Mouse (Mus musculus): ENCODE data around the gene 5730522E02Rik. TPM values are rescaled to one million over a fixed set of nuclear protein-coding genes. Genes with fewer than 3 reads are reported as not detected.

The 5730522E02Rik gene
- total and polyA plus RNA-seq, 3 experiments = not detected

DNA sequence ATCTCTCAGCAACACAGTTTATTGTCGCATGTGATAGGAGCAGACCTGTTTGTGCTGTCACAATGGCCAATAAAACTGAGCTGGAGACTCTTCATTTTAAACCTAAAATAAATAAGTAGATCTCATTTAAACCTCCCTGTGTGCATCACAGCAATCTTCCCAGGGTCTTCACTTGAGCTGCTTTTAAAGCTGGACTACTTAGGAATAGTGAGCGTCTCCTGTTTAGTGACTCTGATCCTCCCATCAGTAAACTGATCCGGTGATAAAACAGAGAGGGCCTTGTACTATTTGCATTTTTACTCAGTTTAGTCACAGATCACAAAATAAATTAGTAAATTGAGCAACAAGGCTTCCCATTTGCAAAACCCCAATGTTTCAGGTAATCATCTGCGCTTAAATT is 206.5 kb downstream of the 5730522E02Rik start:
- DNase-seq (ENCODE audit: low read depth, low spot score) = no peak
- H3K27me3 ChIP-seq (ENCODE audit: control insufficient read depth in 1 of 2, insufficient read depth in 2 of 2, low read length in 2 of 2) = no peaks in the 10 kb centered on the region

GRCm38 (mm10) chr11:25999738-26000137 is 210.8 kb downstream of the 5730522E02Rik start:
- no peaks in the 10 kb centered on the region for H3K79me2 ChIP-seq (ENCODE audit: control insufficient read depth, insufficient read depth, low read length, poor library complexity)
- H3K9me3 ChIP-seq (replicated peaks; ENCODE audit: insufficient read depth, low read length) = no peaks in the 10 kb centered on the region
- no peak overlapping the region for H3K9ac ChIP-seq (ENCODE audit: control insufficient read depth, low read depth, low read length, poor library complexity, severe bottlenecking)
- DNase-seq (ENCODE audit: low read depth, low spot score) = no peak
- H3K27ac ChIP-seq (ENCODE audit: control insufficient read depth, low read depth, low read length) = no peak overlapping the region
- H3K36me3 ChIP-seq (ENCODE audit: control insufficient read depth in 1 of 2, insufficient read depth in 2 of 2, low read length in 2 of 2) = no peaks in the 10 kb centered on the region
- H3K4me3 ChIP-seq (ENCODE audit: control insufficient read depth in 1 of 2, insufficient read depth in 1 of 2, low read depth in 2 of 2, low read length in 2 of 2) = no peak overlapping the region
- TF ChIP-seq NRF1 (IDR thresholded peaks at IDR 0.05; ENCODE audit: insufficient read depth, low read depth, low read length, poor library complexity, severe bottlenecking) (no peak), ZC3H11A (IDR thresholded peaks at IDR 0.05; ENCODE audit: low read depth, low read length) (no peak), MXI1 (IDR thresholded peaks at IDR 0.05; ENCODE audit: low read depth, low read length) (no peak), RCOR1 (IDR thresholded peaks at IDR 0.05; ENCODE audit: low read depth, low read length) (no peak), ZMIZ1 (IDR thresholded peaks at IDR 0.05; ENCODE audit: low read depth, low read length) (no peak), CTCF (IDR thresholded peaks at IDR 0.05 in 2 of 3, conservative IDR thresholded peaks at IDR 0.05 in 1 of 3; ENCODE audit: control insufficient read depth in 1 of 3, insufficient read depth in 1 of 3, low read depth in 2 of 3, low read length in 3 of 3, poor library complexity in 1 of 3, severe bottlenecking in 1 of 3) (no peak)
- H3K27me3 ChIP-seq (ENCODE audit: control insufficient read depth in 1 of 2, insufficient read depth in 2 of 2, low read length in 2 of 2) = no peaks in the 10 kb centered on the region
- no peaks in the 10 kb centered on the region for H3K4me1 ChIP-seq (ENCODE audit: control insufficient read depth in 1 of 2, insufficient read depth in 2 of 2, low read length in 2 of 2)

More for the DNA sequence above, 206.5 kb downstream of the 5730522E02Rik start:
- Histone ChIP-seq H3K36me3 (ENCODE audit: control insufficient read depth in 1 of 2, insufficient read depth in 2 of 2, low read length in 2 of 2) (no peaks in the 10 kb centered on the region), H3K79me2 (ENCODE audit: control insufficient read depth, insufficient read depth, low read length, poor library complexity) (no peaks in the 10 kb centered on the region), H3K9me3 (replicated peaks; ENCODE audit: insufficient read depth, low read length) (no peaks in the 10 kb centered on the region), H3K4me3 (ENCODE audit: control insufficient read depth in 1 of 2, insufficient read depth in 1 of 2, low read depth in 2 of 2, low read length in 2 of 2) (no peak overlapping the region), H3K9ac (ENCODE audit: control insufficient read depth, low read depth, low read length, poor library complexity, severe bottlenecking) (no peak overlapping the region), H3K4me1 (ENCODE audit: control insufficient read depth in 1 of 2, insufficient read depth in 2 of 2, low read length in 2 of 2) (no peaks in the 10 kb centered on the region), H3K27ac (ENCODE audit: control insufficient read depth, low read depth, low read length) (no peak overlapping the region)
- TF ChIP-seq SIN3A (IDR thresholded peaks at IDR 0.05; ENCODE audit: low read length) = no peak
- TF ChIP-seq SMC3 (IDR thresholded peaks at IDR 0.05; ENCODE audit: low read depth, low read length) = no peak
- no peak for TF ChIP-seq HCFC1 (IDR thresholded peaks at IDR 0.05; ENCODE audit: low read depth, low read length)
- TF ChIP-seq ZC3H11A (IDR thresholded peaks at IDR 0.05; ENCODE audit: low read depth, low read length) = no peak
- TF ChIP-seq UBTF (IDR thresholded peaks at IDR 0.05; ENCODE audit: borderline replicate concordance, insufficient read depth, low read depth, low read length) = no peak
- TF ChIP-seq USF1 (IDR thresholded peaks at IDR 0.05; ENCODE audit: low read depth, low read length) = no peak
- no peak for TF ChIP-seq MAX (IDR thresholded peaks at IDR 0.05; ENCODE audit: low read length)
- TF ChIP-seq MAZ (IDR thresholded peaks at IDR 0.05; ENCODE audit: low read depth, low read length) = no peak
- no peak for TF ChIP-seq MEF2A (IDR thresholded peaks at IDR 0.05; ENCODE audit: extremely low read depth, insufficient replicate concordance, low read depth, low read length, poor library complexity, severe bottlenecking)
- no peak for TF ChIP-seq NRF1 (IDR thresholded peaks at IDR 0.05; ENCODE audit: insufficient read depth, low read depth, low read length, poor library complexity, severe bottlenecking)
- no peak for TF ChIP-seq GABPA (IDR thresholded peaks at IDR 0.05; ENCODE audit: low read depth, low read length)
- no peak for TF ChIP-seq USF2 (IDR thresholded peaks at IDR 0.05; ENCODE audit: borderline replicate concordance in 1 of 2, insufficient read depth in 1 of 2, low read depth in 1 of 2, low read length in 2 of 2)
- no peak for TF ChIP-seq MAFK (IDR thresholded peaks at IDR 0.05; ENCODE audit: borderline replicate concordance, low read depth, low read length)
- no peak for TF ChIP-seq JUND (IDR thresholded peaks at IDR 0.05; ENCODE audit: low read depth, low read length)

Measured in MEL (cell line).